Mouse (Mus musculus): ENCODE results near the gene Rsrc1. TPM values are rescaled to one million over a fixed set of nuclear protein-coding genes. Genes with fewer than 3 reads are reported as not detected.
"Not testable (repeated sequence)": the region's sequence is repeated elsewhere in the genome, so short reads cannot be mapped to it uniquely, and the experiment has no call there.

The Rsrc1 gene
- polyA plus RNA-seq, 1 experiment from 2014 or later = 54.6 TPM

DNA sequence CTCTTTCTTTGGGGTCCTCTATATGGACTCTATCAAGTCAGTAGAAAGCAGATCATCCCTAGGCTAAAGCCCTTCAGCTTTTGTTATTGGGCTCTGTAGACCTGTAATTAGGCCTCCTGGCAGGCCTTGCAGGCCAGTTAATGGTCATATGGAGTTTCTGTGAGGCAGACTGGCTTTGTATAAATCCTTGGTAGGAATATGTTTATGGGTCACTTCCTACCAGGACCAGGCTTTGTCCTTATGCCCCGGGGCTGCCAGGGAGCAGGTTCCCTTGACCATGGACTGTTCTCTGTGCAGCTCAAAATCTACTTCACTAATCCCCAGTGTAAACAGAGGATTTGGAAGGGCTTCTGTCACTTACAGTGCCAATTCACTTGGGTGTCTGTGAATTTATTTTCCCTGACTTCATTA, 231.9 kb downstream of the Rsrc1 start:
- peaks cover 7% of the 10 kb centered on the region; the same call in 1 of the 2 replicates for H3K4me1 ChIP-seq
- H3K27me3 ChIP-seq (ENCODE audit: low read depth, poor library complexity, severe bottlenecking) = no peaks in the 10 kb centered on the region
- H3K36me3 ChIP-seq = no peaks in the 10 kb centered on the region
- no peak overlapping the region for H3K4me3 ChIP-seq
- H3K27ac ChIP-seq = no peak overlapping the region
- DNase-seq (ENCODE audit: low spot score) = no peak
- no peaks in the 10 kb centered on the region for H3K9me3 ChIP-seq (replicated peaks)
- 68% methylated on average over 1 of the region's 1 CpGs for WGBS

DNA sequence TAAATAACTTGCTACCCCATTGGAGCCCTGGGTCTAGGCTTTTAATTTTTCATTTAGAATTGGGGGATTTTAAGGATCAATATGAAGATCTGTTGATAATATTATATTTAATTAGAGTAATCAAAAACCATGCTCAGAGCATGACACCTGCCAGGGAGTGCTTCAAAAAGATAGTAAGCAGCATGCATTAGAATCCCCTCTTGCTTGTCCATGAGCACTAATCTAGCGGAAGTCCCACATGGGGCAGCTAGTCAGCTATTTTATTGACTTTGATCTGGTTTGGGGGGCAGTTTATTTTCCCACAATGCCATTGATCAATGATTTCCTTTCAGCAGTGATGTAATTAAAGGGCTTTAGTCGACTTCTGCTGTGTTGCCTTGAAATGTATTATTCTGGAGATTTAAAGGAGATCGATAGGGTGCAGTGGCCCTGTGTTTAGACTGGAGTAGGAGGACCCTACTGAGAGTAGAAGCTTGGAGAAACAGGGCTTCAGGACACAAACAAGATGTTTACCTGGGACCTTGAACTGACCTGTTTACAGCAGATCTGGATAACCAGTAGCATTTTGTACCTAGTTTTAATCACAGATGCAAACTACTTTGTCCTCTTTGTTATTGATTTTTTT, 251.5 kb downstream of the Rsrc1 start:
- Histone ChIP-seq H3K4me1 (no peaks in the 10 kb centered on the region), H3K36me3 (no peaks in the 10 kb centered on the region), H3K27me3 (ENCODE audit: low read depth, poor library complexity, severe bottlenecking) (no peaks in the 10 kb centered on the region), H3K4me3 (no peak overlapping the region), H3K9me3 (replicated peaks) (no peaks in the 10 kb centered on the region), H3K27ac (no peak overlapping the region)
- WGBS = 73% methylated on average over 3 of the region's 3 CpGs
- DNase-seq (ENCODE audit: low spot score) = no peak

DNA sequence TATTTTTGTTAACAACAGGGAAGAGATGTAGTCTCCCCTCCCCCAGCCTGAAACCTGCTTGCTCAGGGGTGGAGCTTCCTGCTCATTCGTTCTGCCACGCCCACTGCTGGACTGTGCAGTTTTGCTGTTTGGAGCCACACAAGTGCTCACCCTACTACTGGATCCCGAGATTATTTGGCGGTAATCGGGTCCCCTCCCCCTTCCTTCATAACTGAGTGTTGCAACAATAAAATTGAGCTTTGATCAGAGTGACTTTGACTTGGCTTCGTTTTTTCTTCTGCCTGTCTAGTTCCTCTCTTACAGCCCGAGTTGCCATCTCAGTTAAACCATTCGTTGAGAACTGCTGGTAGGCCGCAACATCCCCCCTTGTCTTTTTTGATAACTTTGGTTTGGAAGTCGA, 261.3 kb downstream of the Rsrc1 start:
- H3K9me3 ChIP-seq (replicated peaks); H3K36me3 ChIP-seq; H3K27ac ChIP-seq; H3K4me3 ChIP-seq; H3K4me1 ChIP-seq; H3K27me3 ChIP-seq (ENCODE audit: low read depth, poor library complexity, severe bottlenecking); DNase-seq (ENCODE audit: low spot score): not testable (repeated sequence)
- 87% methylated on average over 10 of the region's 10 CpGs for WGBS

DNA sequence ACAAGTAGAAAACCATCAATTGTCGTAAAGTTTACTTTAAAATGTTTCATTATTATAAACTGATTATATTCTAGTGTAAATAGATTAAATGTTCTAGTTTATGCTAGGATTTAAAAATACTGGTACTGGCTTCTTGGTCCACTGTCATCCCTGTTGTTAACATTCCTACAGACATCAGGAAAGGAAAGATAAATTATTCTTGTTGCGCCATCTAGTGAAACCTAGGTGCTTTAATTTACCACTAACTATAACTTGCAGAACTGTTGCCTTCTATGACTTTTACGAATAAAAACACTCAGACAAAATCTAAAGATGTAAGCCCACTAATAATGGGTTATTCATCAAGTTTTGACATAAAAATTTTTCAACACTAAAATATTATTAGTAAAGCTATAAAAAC, 286.3 kb downstream of the Rsrc1 start:
- Histone ChIP-seq H3K4me3 (no peak overlapping the region), H3K36me3 (no peaks in the 10 kb centered on the region), H3K27ac (no peak overlapping the region), H3K4me1 (no peaks in the 10 kb centered on the region), H3K9me3 (replicated peaks) (no peaks in the 10 kb centered on the region), H3K27me3 (ENCODE audit: low read depth, poor library complexity, severe bottlenecking) (no peaks in the 10 kb centered on the region)
- no peak for DNase-seq (ENCODE audit: low spot score)
- WGBS = 74% methylated on average over 3 of the region's 3 CpGs

DNA sequence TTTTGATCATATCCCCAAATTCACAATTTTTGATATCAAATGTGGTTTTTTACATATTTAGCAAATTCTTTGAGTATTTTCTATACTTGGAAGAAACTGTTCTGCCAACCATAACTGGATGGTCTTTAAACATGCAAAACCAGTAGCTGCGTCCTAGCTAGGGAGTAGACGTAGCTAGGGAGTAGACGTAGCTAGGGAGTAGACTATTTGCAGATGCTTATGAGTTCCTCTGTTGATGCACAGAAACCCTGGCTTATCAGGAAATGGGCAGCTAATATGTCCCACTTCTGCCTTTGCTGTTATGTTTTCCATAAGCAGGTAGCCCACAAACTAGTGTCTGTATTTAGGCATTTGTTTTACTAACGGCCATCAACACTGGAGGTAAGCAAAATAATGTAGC, 298.6 kb downstream of the Rsrc1 start:
- DNase-seq (ENCODE audit: low spot score) = no peak
- Histone ChIP-seq H3K27ac (no peak overlapping the region), H3K36me3 (no peaks in the 10 kb centered on the region), H3K4me1 (no peaks in the 10 kb centered on the region), H3K9me3 (replicated peaks) (no peaks in the 10 kb centered on the region), H3K4me3 (no peak overlapping the region), H3K27me3 (ENCODE audit: low read depth, poor library complexity, severe bottlenecking) (no peaks in the 10 kb centered on the region)
- 91% methylated on average over 4 of the region's 4 CpGs for WGBS

DNA sequence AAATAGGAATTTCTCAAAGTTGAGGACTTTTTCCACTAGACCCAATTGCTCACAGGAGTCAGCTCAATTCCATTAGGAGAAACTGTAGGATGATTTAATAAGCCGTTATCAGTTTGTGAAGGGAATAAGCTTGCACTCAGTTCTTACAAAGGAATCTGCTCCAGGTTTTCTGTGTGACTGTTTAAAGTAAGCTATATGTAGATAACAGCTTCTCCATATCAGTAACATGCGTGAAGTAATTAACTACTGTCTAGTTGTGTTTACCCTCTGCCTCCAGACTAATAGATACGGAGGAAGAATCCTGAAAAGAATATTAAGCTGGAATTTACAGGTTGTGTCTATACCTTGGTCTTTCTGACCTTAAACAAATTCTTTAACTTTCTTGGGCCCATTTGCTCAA, 299.1 kb downstream of the Rsrc1 start:
- H3K9me3 ChIP-seq (replicated peaks) = no peaks in the 10 kb centered on the region
- H3K36me3 ChIP-seq = no peaks in the 10 kb centered on the region
- no peak for DNase-seq (ENCODE audit: low spot score)
- no peak overlapping the region for H3K4me3 ChIP-seq
- H3K27ac ChIP-seq = no peak overlapping the region
- 84% methylated on average over 3 of the region's 3 CpGs for WGBS
- no peaks in the 10 kb centered on the region for H3K27me3 ChIP-seq (ENCODE audit: low read depth, poor library complexity, severe bottlenecking)
- H3K4me1 ChIP-seq = no peaks in the 10 kb centered on the region

DNA sequence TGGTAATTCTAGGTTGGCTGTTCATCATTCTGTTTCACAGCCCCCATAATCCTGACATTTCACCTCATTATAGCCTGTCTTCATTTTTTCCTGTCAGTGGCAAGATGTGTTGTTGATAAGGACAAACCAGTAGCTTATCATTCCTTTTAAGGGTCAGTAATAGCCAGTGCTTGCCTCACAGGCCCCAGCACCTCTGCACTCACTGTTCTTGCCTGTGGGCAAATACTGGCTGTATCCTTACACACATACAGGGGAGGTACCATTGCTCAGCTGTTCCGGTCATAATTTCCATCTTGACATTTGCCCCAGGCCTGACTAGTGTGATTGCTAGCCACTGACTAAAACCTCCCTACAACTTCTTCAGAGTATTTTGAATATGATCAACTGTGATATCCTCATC, 302.8 kb downstream of the Rsrc1 start:
- no peak overlapping the region for H3K4me3 ChIP-seq
- H3K36me3 ChIP-seq = no peaks in the 10 kb centered on the region
- no peak overlapping the region for H3K27ac ChIP-seq
- H3K4me1 ChIP-seq = peaks cover 6% of the 10 kb centered on the region
- H3K9me3 ChIP-seq (replicated peaks) = no peaks in the 10 kb centered on the region
- H3K27me3 ChIP-seq (ENCODE audit: low read depth, poor library complexity, severe bottlenecking) = no peaks in the 10 kb centered on the region
- no peak for DNase-seq (ENCODE audit: low spot score)
- WGBS = 85% methylated on average over 1 of the region's 1 CpGs

DNA sequence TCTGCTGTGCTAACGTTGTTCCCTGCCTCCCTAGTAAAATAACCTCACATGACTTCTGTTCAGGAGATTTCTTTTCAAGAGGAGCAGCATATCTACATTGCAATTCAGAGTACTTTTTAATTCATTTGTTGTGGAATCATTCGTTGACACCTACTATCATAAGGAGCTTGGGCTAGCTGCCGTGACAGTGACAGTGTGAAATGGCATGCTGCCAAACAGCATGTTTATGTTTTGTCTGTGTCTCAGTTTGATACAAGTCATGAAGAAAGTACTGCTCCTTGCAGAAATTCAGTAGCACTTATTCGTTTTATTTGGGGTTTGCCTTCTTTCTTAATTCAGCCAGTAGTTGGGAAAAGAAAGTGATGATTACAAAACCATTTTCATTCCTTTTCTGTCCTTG, 303.7 kb downstream of the Rsrc1 start:
- 84% methylated on average over 4 of the region's 4 CpGs for WGBS
- DNase-seq (ENCODE audit: low spot score) = no peak

DNA sequence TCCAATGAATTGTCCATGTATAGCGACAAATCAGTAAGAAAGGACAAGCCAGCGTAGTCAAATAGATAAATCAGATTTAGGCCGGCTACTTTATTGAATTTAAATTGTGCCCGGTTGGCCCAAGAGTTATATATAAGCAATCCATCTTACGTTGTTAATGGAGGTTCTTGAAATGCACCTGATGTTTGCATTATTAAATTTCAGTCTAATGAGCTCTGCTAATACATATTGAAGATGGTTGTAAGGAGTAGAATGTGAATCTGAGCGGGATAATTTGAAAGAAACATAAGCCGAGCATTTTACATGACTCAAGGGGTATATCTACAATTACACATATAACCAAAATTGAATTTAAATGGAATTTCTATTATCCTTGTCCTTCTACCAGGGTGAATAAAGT, 307.5 kb downstream of the Rsrc1 start:
- Histone ChIP-seq H3K36me3 (no peaks in the 10 kb centered on the region), H3K4me1 (peaks cover 9% of the 10 kb centered on the region), H3K27me3 (ENCODE audit: low read depth, poor library complexity, severe bottlenecking) (no peaks in the 10 kb centered on the region), H3K27ac (no peak overlapping the region), H3K9me3 (replicated peaks) (no peaks in the 10 kb centered on the region), H3K4me3 (no peak overlapping the region)
- 77% methylated on average over 7 of the region's 7 CpGs for WGBS
- DNase-seq (ENCODE audit: low spot score) = no peak

More for the DNA sequence above, 303.7 kb downstream of the Rsrc1 start:
- Histone ChIP-seq H3K36me3 (no peaks in the 10 kb centered on the region), H3K27me3 (ENCODE audit: low read depth, poor library complexity, severe bottlenecking) (no peaks in the 10 kb centered on the region), H3K27ac (no peak overlapping the region), H3K4me3 (no peak overlapping the region), H3K4me1 (peaks cover 9% of the 10 kb centered on the region), H3K9me3 (replicated peaks) (no peaks in the 10 kb centered on the region)

DNA sequence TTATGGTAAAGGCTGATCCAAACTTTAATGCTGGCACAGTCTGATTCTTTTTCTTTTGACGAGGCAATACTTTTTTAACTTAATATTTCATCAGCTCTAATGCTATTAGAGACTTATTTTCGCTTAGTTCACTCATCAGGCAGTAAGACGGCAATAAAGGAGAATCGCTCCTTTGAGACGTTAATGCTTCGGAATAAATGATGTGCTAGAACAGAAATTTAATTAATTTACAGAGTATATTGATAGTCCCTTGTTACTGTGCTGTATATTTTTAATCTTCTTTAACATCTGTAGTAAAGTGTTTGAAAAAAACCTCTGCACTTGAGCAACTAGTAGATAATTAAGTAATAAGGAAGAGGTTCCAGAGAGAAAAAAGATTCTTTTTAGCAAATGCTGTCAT, 308.3 kb downstream of the Rsrc1 start:
- DNase-seq (ENCODE audit: low spot score) = no peak
- H3K27ac ChIP-seq = no peak overlapping the region
- WGBS = 76% methylated on average over 6 of the region's 6 CpGs
- H3K9me3 ChIP-seq (replicated peaks) = no peaks in the 10 kb centered on the region
- H3K4me3 ChIP-seq = no peak overlapping the region
- H3K4me1 ChIP-seq = peaks cover 9% of the 10 kb centered on the region
- H3K27me3 ChIP-seq (ENCODE audit: low read depth, poor library complexity, severe bottlenecking) = no peaks in the 10 kb centered on the region
- H3K36me3 ChIP-seq = no peaks in the 10 kb centered on the region

DNA sequence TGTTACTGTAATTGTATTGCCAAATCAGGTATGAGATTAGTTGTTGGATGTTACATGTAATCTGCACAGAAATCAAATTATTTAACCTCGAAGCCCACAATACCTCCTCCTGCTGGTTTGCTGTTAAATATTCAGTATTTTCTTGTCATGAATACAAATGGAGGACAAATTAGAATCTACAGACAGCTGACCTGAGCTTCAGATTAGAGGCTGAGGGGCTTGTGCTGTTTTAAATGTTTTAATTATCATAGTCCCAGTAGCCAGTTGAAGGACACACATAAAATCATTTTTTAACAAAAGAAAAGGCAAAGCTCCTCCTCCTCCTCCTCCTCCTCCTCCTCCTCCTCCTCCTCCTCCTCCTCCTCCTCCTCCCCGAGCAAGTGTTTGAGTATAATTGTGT, 327.5 kb downstream of the Rsrc1 start:
- no peaks in the 10 kb centered on the region for H3K9me3 ChIP-seq (replicated peaks)
- 52% methylated on average over 2 of the region's 2 CpGs for WGBS
- H3K36me3 ChIP-seq = no peaks in the 10 kb centered on the region
- no peak overlapping the region for H3K4me3 ChIP-seq
- H3K27ac ChIP-seq = no peak overlapping the region
- no peak for DNase-seq (ENCODE audit: low spot score)
- H3K4me1 ChIP-seq = peaks cover 39% of the 10 kb centered on the region
- H3K27me3 ChIP-seq (ENCODE audit: low read depth, poor library complexity, severe bottlenecking) = no peaks in the 10 kb centered on the region

DNA sequence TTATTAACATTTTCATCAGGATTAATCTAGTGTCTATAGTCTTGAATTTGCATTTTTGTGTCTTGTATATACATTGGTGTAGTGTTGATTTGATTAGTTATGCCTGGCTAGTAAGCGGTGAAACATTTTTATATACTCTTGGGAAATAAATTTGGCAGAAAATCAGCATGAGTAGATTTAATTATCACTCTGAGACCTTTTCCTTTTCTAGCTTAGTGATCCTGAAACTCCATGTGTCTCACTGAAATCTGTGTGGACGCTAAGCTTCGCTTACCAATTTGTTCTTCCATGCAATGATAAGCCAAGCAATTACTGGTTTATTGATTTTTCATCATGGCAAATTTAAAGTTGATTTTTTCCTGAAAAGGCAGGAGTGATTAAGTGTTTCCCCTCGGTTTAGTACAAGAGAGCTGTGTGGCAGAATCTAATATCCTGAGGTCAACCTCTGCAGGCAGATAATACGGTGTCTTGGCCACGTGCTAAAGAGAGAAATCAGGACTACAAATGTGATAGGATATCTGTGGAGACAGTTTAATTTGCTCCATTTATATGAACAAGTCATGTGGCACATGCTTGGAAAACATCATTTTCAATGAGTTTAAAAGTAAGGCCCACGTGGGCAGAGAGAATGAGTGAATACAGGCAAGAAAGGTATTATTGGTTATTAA, 328.6 kb downstream of the Rsrc1 start:
- no peak overlapping the region for H3K27ac ChIP-seq
- H3K4me1 ChIP-seq = peaks cover 39% of the 10 kb centered on the region
- H3K9me3 ChIP-seq (replicated peaks) = no peaks in the 10 kb centered on the region
- WGBS = 24% methylated on average over 7 of the region's 7 CpGs
- DNase-seq (ENCODE audit: low spot score) = no peak
- H3K27me3 ChIP-seq (ENCODE audit: low read depth, poor library complexity, severe bottlenecking) = no peaks in the 10 kb centered on the region
- no peak overlapping the region for H3K4me3 ChIP-seq
- H3K36me3 ChIP-seq = no peaks in the 10 kb centered on the region

DNA sequence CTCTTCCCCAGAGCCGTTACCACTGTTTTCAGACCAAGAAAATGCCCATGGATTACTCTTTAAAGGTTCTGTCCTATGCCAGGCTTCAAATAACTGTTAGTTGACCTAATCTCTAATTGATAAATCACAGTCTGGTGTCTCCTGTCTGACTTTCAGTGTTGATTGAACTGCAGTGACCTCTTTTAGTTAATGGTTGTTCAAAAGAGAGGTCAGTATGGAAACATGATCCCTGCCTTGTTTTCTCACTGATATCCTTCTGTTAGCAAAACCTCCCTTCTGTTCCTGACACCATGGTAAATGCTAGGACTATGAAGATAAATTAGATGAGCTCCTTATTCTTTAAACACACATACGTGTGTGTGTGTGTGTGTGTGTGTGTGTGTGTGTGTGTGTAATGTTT, 330.2 kb downstream of the Rsrc1 start:
- Histone ChIP-seq H3K27ac (no peak overlapping the region; the same call in 1 of the 2 replicates), H3K27me3 (ENCODE audit: low read depth, poor library complexity, severe bottlenecking) (no peaks in the 10 kb centered on the region), H3K36me3 (no peaks in the 10 kb centered on the region), H3K4me1 (peaks cover 39% of the 10 kb centered on the region), H3K9me3 (replicated peaks) (no peaks in the 10 kb centered on the region), H3K4me3 (no peak overlapping the region)
- no peak for DNase-seq (ENCODE audit: low spot score)
- WGBS = 12% methylated on average over 2 of the region's 2 CpGs

DNA sequence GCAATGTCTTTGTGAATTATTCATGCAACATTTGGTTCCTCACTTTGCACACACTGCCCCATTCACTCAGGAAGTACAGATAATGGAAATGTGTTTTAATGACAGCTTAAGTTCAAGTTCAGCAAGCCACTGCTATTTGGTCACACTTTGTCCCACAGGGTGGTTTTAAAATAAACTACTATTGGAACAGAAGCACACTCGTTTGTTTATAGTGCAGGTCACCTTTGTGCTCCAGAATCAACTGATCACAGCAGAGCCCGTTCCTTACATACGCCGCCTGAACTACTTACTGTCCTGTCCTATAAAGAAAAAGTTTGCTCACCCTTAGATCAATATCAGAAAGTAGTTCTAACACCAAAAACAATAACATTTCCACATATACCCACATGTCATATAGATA, 341.2 kb downstream of the Rsrc1 start:
- 87% methylated on average over 4 of the region's 4 CpGs for WGBS
- Histone ChIP-seq H3K27ac (no peak overlapping the region), H3K9me3 (replicated peaks) (no peaks in the 10 kb centered on the region), H3K27me3 (ENCODE audit: low read depth, poor library complexity, severe bottlenecking) (no peaks in the 10 kb centered on the region), H3K4me3 (no peak overlapping the region), H3K4me1 (0 out of 2 replicates have a peak, but pooled peaks cover 3% of the 10 kb centered on the region), H3K36me3 (no peaks in the 10 kb centered on the region)
- no peak for DNase-seq (ENCODE audit: low spot score)

Measured in limb, embryonic 10.5 days (tissue).